Mouse (Mus musculus): ENCODE data around the gene Vrk3. TPM values are rescaled to one million over a fixed set of nuclear protein-coding genes. Genes with fewer than 3 reads are reported as not detected.
A peak's percentile ranks its signal among the peaks of the same experiment; 100 is the strongest.

The Vrk3 gene
- polyA plus RNA-seq, 1 experiment from 2014 or later: 19.3 TPM

DNA sequence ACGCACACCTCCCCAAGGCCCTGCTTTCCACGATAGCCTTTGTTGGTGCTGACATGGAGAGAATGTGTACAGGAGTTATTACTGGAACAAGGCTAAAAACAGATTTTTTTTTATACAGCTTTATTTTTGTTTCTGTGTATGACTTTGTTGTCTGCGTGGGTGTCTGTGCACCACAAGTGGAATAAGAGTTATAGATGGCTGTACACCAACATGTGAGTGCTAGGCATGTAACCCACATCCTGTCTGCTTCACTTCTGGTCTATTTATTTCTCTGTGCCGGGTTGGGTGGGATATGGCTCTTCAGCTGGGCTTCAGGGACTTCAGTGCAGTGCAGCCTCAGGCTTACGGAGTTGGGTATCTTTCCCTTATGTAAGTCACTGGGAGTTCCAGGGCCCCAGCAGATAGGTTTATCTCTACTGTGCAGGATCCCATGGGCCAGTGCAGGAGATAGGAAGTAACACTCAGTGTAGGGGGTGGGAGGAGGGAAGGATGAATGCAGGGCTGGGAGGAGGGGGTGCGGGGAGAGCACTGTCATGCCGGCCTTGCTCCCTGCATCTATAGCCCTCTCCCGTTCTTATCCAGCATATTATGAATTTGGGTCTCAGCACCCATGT lies 24.5 kb downstream of the Vrk3 start:
- Histone ChIP-seq H3K4me3 (ENCODE audit: low read depth, low read length) (no peak overlapping the region), H3K9ac (replicated peaks) (no peak overlapping the region), H3K36me3 (replicated peaks; ENCODE audit: insufficient read depth, low read length) (peaks cover 72% of the 10 kb centered on the region), H3K4me2 (ENCODE audit: low read depth, low read length) (no peak overlapping the region; the same call in 1 of the 2 replicates), H3K27ac (ENCODE audit: low read depth) (peak overlapping the region; percentile 24; the same call in 1 of the 2 replicates), H3K27me3 (ENCODE audit: insufficient read depth, low read length) (no peaks in the 10 kb centered on the region), H3K9me3 (ENCODE audit: low read length) (no peaks in the 10 kb centered on the region), H3K4me1 (ENCODE audit: insufficient read depth) (no peaks in the 10 kb centered on the region)
- DNase-seq: no peak
- 69% methylated on average over 8 of the region's 8 CpGs for WGBS (ENCODE audit: insufficient replicate concordance)
- peak; percentile 88 for TF ChIP-seq EP300 (IDR thresholded peaks at IDR 0.05; ENCODE audit: low read depth)
- no peak for TF ChIP-seq CTCF (IDR thresholded peaks at IDR 0.05; ENCODE audit: low read depth)
- peak; percentile 63 for ATAC-seq

DNA sequence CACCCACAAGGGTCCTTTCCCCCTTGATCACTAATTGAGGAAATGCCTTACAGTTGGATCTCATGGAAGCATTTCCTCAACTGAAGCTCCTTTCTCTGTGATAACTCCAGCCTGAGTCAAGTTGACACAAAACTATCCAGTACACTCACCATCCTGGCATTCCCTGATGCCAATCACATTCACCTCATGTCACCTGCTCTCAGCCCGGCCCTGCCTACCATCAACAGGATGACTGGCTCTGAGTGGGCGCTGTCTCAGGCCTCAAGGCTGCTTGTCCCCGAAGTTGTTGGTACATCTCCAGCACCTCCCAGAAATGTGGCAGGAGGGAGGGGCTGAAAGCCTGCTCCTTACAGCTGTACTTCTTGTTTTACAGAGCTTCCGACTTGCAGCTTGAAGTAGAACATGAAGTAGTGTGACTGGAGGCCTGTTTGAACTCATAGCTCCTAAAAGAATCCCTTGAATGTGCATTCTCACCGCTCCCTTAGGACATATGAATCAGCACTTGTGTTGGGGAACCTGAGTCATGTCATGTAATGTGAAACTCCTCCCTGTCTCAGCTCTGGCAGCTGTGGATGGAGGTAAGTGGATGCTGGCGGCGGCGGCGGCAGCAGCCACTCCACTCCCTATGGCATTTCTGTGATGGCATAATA lies 28.8 kb downstream of the Vrk3 start:
- Histone ChIP-seq H3K4me1 (ENCODE audit: insufficient read depth) (no peaks in the 10 kb centered on the region), H3K4me2 (ENCODE audit: low read depth, low read length) (no peak overlapping the region), H3K27ac (ENCODE audit: low read depth) (no peak overlapping the region; the same call in 1 of the 2 replicates), H3K4me3 (ENCODE audit: low read depth, low read length) (no peak overlapping the region), H3K27me3 (ENCODE audit: insufficient read depth, low read length) (no peaks in the 10 kb centered on the region), H3K36me3 (replicated peaks; ENCODE audit: insufficient read depth, low read length) (peaks cover 37% of the 10 kb centered on the region), H3K9me3 (ENCODE audit: low read length) (no peaks in the 10 kb centered on the region), H3K9ac (replicated peaks) (no peak overlapping the region)
- peak; percentile 70 for ATAC-seq
- TF ChIP-seq CTCF (IDR thresholded peaks at IDR 0.05; ENCODE audit: low read depth) (no peak), EP300 (IDR thresholded peaks at IDR 0.05; ENCODE audit: low read depth) (peak; percentile 42)
- no peak for DNase-seq
- 86% methylated on average over 9 of the region's 9 CpGs for WGBS (ENCODE audit: insufficient replicate concordance)

DNA sequence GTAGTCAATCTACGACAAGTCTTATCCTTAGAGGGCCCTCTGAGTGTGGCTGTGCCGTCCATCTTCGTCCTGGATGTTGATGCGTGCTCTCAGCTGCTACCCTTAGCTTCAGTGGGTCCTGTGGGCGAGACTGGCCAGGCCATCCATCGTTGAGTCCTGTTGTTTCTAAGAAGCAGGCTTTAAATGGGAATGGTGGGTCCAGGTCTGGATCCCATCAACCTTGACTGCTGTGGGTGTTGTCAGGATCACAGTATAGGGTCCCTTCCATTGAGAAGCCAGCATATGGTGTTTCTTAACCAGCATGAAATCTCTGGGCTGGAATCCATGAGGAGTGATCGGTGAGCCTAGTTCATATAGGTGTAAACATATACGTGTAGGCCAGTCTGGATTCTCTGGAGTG lies 31.9 kb downstream of the Vrk3 start:
- 73% methylated on average over 8 of the region's 8 CpGs for WGBS (ENCODE audit: insufficient replicate concordance)
- peaks cover 14% of the 10 kb centered on the region; the same call in 1 of the 2 replicates for H3K36me3 ChIP-seq (replicated peaks; ENCODE audit: insufficient read depth, low read length)

DNA sequence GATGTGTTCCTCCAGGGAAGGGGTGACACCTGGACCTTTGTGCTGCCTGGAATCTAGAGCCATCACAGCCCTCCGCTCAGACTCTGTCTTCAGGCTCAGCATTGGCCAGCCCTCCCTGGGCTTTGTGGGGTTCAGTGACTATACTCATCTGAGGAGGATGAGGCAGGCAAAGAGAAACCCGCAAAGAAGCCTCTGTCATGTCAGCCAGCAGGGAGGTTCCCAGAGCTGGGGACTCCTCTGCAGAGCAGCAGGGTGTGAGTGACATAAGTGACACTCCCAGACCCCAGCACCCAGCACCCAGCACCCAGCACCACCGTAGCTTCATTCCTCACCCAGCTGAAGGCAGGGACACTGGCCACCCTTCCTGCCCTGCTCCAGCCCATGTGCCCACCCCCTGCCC lies 41.3 kb downstream of the Vrk3 start:
- TF ChIP-seq EP300 (IDR thresholded peaks at IDR 0.05; ENCODE audit: low read depth) (no peak), CTCF (IDR thresholded peaks at IDR 0.05; ENCODE audit: low read depth) (no peak)
- no peaks in the 10 kb centered on the region for H3K9me3 ChIP-seq (ENCODE audit: low read length)
- H3K4me2 ChIP-seq (ENCODE audit: low read depth, low read length): no peak overlapping the region
- H3K36me3 ChIP-seq (replicated peaks; ENCODE audit: insufficient read depth, low read length): no peaks in the 10 kb centered on the region
- 73% methylated on average over 3 of the region's 3 CpGs for WGBS (ENCODE audit: insufficient replicate concordance)
- no peak for DNase-seq
- no peaks in the 10 kb centered on the region for H3K4me1 ChIP-seq (ENCODE audit: insufficient read depth)
- no peak overlapping the region for H3K9ac ChIP-seq (replicated peaks)
- ATAC-seq: no peak
- no peaks in the 10 kb centered on the region for H3K27me3 ChIP-seq (ENCODE audit: insufficient read depth, low read length)
- H3K27ac ChIP-seq (ENCODE audit: low read depth): no peak overlapping the region
- no peak overlapping the region for H3K4me3 ChIP-seq (ENCODE audit: low read depth, low read length)

More for the DNA sequence above, 31.9 kb downstream of the Vrk3 start:
- Histone ChIP-seq H3K4me2 (ENCODE audit: low read depth, low read length) (no peak overlapping the region), H3K4me1 (ENCODE audit: insufficient read depth) (no peaks in the 10 kb centered on the region), H3K9ac (replicated peaks) (no peak overlapping the region), H3K27ac (ENCODE audit: low read depth) (no peak overlapping the region), H3K27me3 (ENCODE audit: insufficient read depth, low read length) (no peaks in the 10 kb centered on the region), H3K9me3 (ENCODE audit: low read length) (no peaks in the 10 kb centered on the region), H3K4me3 (ENCODE audit: low read depth, low read length) (no peak overlapping the region)
- ATAC-seq (no peak), DNase-seq (no peak)
- TF ChIP-seq CTCF (IDR thresholded peaks at IDR 0.05; ENCODE audit: low read depth) (no peak), EP300 (IDR thresholded peaks at IDR 0.05; ENCODE audit: low read depth) (no peak)

DNA sequence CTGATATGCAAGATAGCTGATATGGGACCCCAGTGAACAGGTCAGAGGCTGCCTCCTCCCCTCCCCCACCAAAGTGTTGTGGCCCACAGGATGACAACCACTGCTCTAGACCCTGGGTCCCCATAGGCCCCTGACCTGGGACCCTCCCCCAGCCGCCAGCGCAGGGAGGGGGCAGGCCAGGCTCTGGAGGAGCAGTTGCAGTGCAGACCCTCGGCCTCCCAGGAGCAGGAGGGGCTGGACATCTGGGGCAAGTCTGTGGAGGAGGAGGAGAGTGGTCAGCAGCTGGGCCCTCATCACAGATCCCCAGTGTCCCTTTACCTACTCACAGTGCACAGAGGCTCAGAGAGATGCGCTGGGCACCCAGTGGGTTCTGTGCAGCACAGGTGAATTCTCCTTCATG lies 41.9 kb downstream of the Vrk3 start:
- Histone ChIP-seq H3K36me3 (replicated peaks; ENCODE audit: insufficient read depth, low read length) (no peaks in the 10 kb centered on the region), H3K27ac (ENCODE audit: low read depth) (no peak overlapping the region), H3K4me2 (ENCODE audit: low read depth, low read length) (no peak overlapping the region), H3K9me3 (ENCODE audit: low read length) (peaks cover 3% of the 10 kb centered on the region; the same call in 1 of the 2 replicates), H3K9ac (replicated peaks) (no peak overlapping the region), H3K4me3 (ENCODE audit: low read depth, low read length) (no peak overlapping the region), H3K4me1 (ENCODE audit: insufficient read depth) (no peaks in the 10 kb centered on the region), H3K27me3 (ENCODE audit: insufficient read depth, low read length) (no peaks in the 10 kb centered on the region)
- WGBS (ENCODE audit: insufficient replicate concordance): 53% methylated on average over 4 of the region's 4 CpGs
- ATAC-seq (no peak), DNase-seq (no peak)
- TF ChIP-seq CTCF (IDR thresholded peaks at IDR 0.05; ENCODE audit: low read depth) (no peak), EP300 (IDR thresholded peaks at IDR 0.05; ENCODE audit: low read depth) (no peak)

DNA sequence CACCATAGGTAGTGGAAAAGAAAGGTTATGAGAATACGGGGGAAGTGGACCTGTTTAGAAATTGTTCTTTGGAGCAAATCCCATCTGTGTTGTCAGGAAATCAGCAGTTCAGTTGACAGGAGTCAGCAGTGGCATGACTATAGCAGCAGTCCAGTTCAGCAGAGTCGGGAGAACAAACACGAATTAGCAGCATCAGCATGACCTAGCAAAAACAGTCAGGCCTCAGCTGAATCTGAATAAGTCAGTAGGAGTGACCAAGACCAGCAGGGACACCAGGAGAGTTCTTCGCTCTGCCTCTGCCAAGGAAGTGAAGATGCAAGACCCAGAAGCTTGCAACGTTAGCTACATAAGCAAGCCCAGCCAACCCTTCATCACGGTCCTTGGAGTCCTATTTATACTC lies 44.6 kb downstream of the Vrk3 start:
- peak; percentile 5 for DNase-seq
- H3K9me3 ChIP-seq (ENCODE audit: low read length): peaks cover 3% of the 10 kb centered on the region; the same call in 1 of the 2 replicates
- H3K4me1 ChIP-seq (ENCODE audit: insufficient read depth): no peaks in the 10 kb centered on the region

More for the DNA sequence above, 44.6 kb downstream of the Vrk3 start:
- H3K4me2 ChIP-seq (ENCODE audit: low read depth, low read length): no peak overlapping the region
- no peak overlapping the region for H3K9ac ChIP-seq (replicated peaks)
- no peaks in the 10 kb centered on the region for H3K27me3 ChIP-seq (ENCODE audit: insufficient read depth, low read length)
- 72% methylated on average over 6 of the region's 6 CpGs for WGBS (ENCODE audit: insufficient replicate concordance)
- H3K4me3 ChIP-seq (ENCODE audit: low read depth, low read length): no peak overlapping the region
- TF ChIP-seq CTCF (IDR thresholded peaks at IDR 0.05; ENCODE audit: low read depth): no peak
- TF ChIP-seq EP300 (IDR thresholded peaks at IDR 0.05; ENCODE audit: low read depth): no peak
- H3K36me3 ChIP-seq (replicated peaks; ENCODE audit: insufficient read depth, low read length): no peaks in the 10 kb centered on the region
- ATAC-seq: no peak
- no peak overlapping the region for H3K27ac ChIP-seq (ENCODE audit: low read depth)
